Mouse (Mus musculus) spleen, adult 2 months (tissue): ENCODE results near the gene Pdzrn3.

Source experiments
- CTCF ChIP-seq: fragments of 200-500 bp; IDR thresholded peaks from 2 replicates; pipeline ENCODE4 v1.5.1; 2011; ENCODE audit warnings: mild to moderate bottlenecking, inconsistent platforms; ENCODE audit not compliant: insufficient read depth, insufficient read length, insufficient replicate concordance; ENCODE audit errors: extremely low read depth
- POLR2A ChIP-seq: fragments of 200-500 bp; IDR thresholded peaks from 2 replicates; pipeline ENCODE4 v1.6.1; 2011; ENCODE audit warnings: low read depth, low read length, inconsistent platforms

GRCm38 (mm10) chr6:101374186-101374585 lies 3.5 kb downstream of the Pdzrn3 start:
- TF ChIP-seq CTCF (no peak), POLR2A (no peak)
